Mouse (Mus musculus): ENCODE measurements around the gene Pold1. TPM values are rescaled to one million over a fixed set of nuclear protein-coding genes. Genes with fewer than 3 reads are reported as not detected.

Gene Pold1
- polyA plus RNA-seq, 1 experiment from 2014 or later = 66.4 TPM

DNA sequence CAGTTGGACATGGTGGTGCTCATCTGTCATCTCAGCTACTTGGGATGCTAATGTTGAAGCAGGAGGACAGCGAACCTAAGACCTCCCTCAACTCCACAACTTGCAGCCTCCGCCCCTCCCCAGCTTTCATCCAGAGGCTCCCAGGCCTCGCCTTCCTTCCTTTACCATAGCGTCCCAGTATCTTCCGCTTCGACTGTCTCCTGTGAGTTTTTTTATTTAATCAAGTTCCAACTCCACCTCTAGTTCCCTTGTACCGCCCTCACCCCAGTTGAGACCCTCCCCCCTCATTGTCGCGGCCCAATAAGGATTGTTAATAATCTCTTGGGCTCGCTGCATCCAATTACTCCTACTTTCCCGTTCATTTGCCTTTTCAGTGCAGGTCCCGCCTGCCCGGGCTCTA is 41.3 kb upstream of the Pold1 start:
- H3K4me3 ChIP-seq = peak overlapping the region; percentile 67
- ATAC-seq (ENCODE audit: low FRiP score, low read depth) = no peak
- H3K36me3 ChIP-seq = no peaks in the 10 kb centered on the region
- H3K9ac ChIP-seq = 0 out of 2 replicates have a peak overlapping the region, but pooled peaks have one; percentile 17
- WGBS = 1% methylated on average over 13 of the region's 13 CpGs
- H3K9me3 ChIP-seq = no peaks in the 10 kb centered on the region
- peaks cover 50% of the 10 kb centered on the region for H3K27me3 ChIP-seq (replicated peaks)
- peak overlapping the region; percentile 99 for H3K4me2 ChIP-seq (replicated peaks)
- peaks cover 65% of the 10 kb centered on the region for H3K4me1 ChIP-seq
- H3K27ac ChIP-seq = 0 out of 2 replicates have a peak overlapping the region, but pooled peaks have one; percentile 5

DNA sequence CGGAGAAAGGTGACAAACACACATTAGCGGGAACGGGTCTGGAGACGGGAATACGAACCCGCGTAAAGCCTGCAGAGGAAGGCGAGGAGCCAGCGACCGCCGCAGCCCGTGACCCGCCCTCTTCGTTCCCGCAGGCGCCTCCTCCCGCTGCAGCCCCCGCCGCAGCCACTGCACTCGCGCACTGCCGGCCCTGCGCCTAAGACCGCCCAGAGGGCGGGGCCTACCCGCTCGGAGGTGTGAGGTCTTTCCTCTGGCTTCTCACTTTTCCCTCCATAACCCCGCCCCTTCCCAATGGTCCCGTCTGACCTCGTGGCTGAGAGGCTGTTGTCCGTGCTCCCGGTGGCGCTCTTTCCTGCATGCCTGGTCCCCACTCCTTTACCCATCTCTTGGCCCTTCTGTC is 40.5 kb upstream of the Pold1 start:
- Histone ChIP-seq H3K27me3 (replicated peaks) (peaks cover 50% of the 10 kb centered on the region), H3K36me3 (no peaks in the 10 kb centered on the region), H3K27ac (no peak overlapping the region), H3K9ac (peak overlapping the region; percentile 52), H3K9me3 (no peaks in the 10 kb centered on the region), H3K4me3 (peak overlapping the region; percentile 38), H3K4me2 (replicated peaks) (peak overlapping the region; percentile 99), H3K4me1 (peaks cover 62% of the 10 kb centered on the region)
- under 1% methylated on average over 32 of the region's 33 CpGs for WGBS
- peak; percentile 8; the same call in 1 of the 2 replicates for ATAC-seq (ENCODE audit: low FRiP score, low read depth)

GRCm38 (mm10) chr7:44588338-44588737 is 39.7 kb upstream of the Pold1 start:
- Histone ChIP-seq H3K9ac (peak overlapping the region; percentile 52), H3K4me2 (replicated peaks) (peak overlapping the region; percentile 99), H3K27me3 (replicated peaks) (peaks cover 44% of the 10 kb centered on the region), H3K9me3 (no peaks in the 10 kb centered on the region), H3K27ac (no peak overlapping the region), H3K36me3 (no peaks in the 10 kb centered on the region), H3K4me1 (peaks cover 55% of the 10 kb centered on the region), H3K4me3 (peak overlapping the region; percentile 38)
- ATAC-seq (ENCODE audit: low FRiP score, low read depth) = no peak
- 7% methylated on average over 12 of the region's 12 CpGs for WGBS

DNA sequence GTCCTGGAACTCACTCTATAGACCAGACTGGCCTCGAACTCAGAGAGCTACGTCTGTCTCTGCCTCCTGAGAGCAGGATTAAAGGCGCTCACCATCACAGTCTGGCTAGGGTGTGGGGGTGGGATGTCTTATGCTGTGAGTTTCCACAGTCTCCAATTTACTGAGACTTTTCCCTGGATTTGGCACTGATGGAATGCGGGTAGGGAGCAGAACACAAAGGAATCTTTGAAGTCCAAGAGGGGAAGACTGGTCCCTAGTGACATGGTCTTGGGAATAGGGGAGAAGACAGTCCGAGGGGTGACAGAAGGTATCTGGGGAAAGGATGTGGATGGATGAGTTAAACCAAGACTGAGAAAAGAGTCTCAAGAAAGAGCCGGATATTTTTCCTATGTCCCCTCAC is 39.0 kb upstream of the Pold1 start:
- no peaks in the 10 kb centered on the region for H3K36me3 ChIP-seq

GRCm38 (mm10) chr7:44586930-44587329 is 38.3 kb upstream of the Pold1 start:
- ATAC-seq (ENCODE audit: low FRiP score, low read depth) = peak; percentile 29; the same call in 1 of the 2 replicates
- 1% methylated on average over 18 of the region's 18 CpGs for WGBS
- no peaks in the 10 kb centered on the region for H3K36me3 ChIP-seq
- no peaks in the 10 kb centered on the region for H3K9me3 ChIP-seq
- H3K4me3 ChIP-seq = peak overlapping the region; percentile 19
- peak overlapping the region; percentile 99 for H3K4me2 ChIP-seq (replicated peaks)
- no peak overlapping the region for H3K27ac ChIP-seq
- H3K27me3 ChIP-seq (replicated peaks) = peaks cover 30% of the 10 kb centered on the region
- peak overlapping the region; percentile 27; the same call in 1 of the 2 replicates for H3K9ac ChIP-seq
- peaks cover 41% of the 10 kb centered on the region for H3K4me1 ChIP-seq

More for the DNA sequence above, 39.0 kb upstream of the Pold1 start:
- H3K9me3 ChIP-seq = no peaks in the 10 kb centered on the region
- H3K27ac ChIP-seq = no peak overlapping the region
- peak overlapping the region; percentile 19; the same call in 1 of the 2 replicates for H3K4me3 ChIP-seq
- H3K9ac ChIP-seq = no peak overlapping the region
- H3K4me1 ChIP-seq = peaks cover 48% of the 10 kb centered on the region
- ATAC-seq (ENCODE audit: low FRiP score, low read depth) = no peak
- H3K27me3 ChIP-seq (replicated peaks) = peaks cover 38% of the 10 kb centered on the region
- WGBS = 47% methylated on average over 6 of the region's 6 CpGs
- peak overlapping the region; percentile 99 for H3K4me2 ChIP-seq (replicated peaks)

DNA sequence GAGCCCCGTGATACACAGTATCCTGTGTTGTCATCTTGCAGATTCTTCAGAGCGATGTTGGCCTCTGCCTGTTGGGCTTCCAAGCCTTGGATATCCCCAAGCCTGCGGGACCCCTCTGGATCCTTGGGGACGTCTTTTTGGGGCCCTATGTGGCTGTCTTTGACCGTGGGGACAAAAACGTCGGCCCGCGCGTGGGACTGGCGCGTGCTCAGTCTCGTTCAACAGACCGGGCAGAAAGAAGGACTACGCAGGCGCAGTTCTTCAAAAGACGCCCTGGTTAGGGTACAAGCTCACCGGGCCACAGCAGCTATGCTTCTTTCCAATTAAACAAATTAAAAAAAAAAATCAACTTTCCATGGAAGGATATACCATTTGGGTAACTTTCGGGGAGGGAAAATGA is 37.9 kb upstream of the Pold1 start:
- Histone ChIP-seq H3K4me2 (replicated peaks) (peak overlapping the region; percentile 99), H3K9me3 (no peaks in the 10 kb centered on the region), H3K9ac (0 out of 2 replicates have a peak overlapping the region, but pooled peaks have one; percentile 0), H3K27me3 (replicated peaks) (peaks cover 26% of the 10 kb centered on the region), H3K4me1 (peaks cover 37% of the 10 kb centered on the region), H3K36me3 (no peaks in the 10 kb centered on the region), H3K27ac (no peak overlapping the region), H3K4me3 (peak overlapping the region; percentile 19)
- ATAC-seq (ENCODE audit: low FRiP score, low read depth) = no peak
- 10% methylated on average over 19 of the region's 19 CpGs for WGBS

DNA sequence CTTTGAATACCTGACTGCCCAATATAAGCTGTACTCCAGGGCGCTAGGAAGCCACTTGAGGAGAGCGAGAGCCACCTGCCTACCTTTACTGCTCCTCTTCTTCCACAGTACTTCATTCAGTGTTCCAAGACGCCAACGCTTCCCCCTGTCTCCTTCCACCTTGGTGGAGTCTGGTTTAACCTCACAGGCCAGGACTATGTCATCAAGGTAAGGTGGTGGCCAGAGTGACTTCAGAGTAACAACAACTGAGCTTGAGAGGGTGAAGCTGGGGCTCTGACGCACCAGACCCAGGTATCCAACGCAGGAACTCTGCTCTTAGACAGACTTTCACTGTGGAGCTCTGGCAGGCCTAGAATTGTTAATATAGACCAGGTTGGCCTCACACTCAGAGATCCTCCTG is 37.0 kb upstream of the Pold1 start:
- 92% methylated on average over 6 of the region's 6 CpGs for WGBS
- Histone ChIP-seq H3K27me3 (replicated peaks) (peaks cover 24% of the 10 kb centered on the region), H3K36me3 (no peaks in the 10 kb centered on the region), H3K4me1 (peaks cover 30% of the 10 kb centered on the region), H3K4me2 (replicated peaks) (no peak overlapping the region), H3K9ac (no peak overlapping the region), H3K27ac (no peak overlapping the region), H3K4me3 (no peak overlapping the region), H3K9me3 (no peaks in the 10 kb centered on the region)
- ATAC-seq (ENCODE audit: low FRiP score, low read depth) = no peak

DNA sequence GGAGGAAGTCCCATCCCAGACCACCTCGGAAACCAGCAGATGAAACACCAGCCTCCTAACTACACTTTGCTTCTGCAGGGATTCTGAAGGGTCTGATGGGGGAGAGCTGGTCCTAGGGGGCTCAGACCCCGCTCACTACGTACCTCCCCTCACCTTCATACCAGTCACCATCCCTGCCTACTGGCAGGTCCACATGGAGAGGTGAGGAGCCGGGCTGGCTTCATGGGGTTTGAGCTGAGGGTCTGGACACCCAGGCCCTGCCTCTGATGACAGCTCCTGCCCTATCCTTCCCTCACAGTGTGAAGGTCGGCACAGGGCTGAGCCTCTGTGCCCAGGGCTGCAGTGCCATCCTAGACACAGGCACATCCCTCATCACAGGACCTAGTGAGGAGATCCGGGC is 36.3 kb upstream of the Pold1 start:
- peaks cover 24% of the 10 kb centered on the region for H3K27me3 ChIP-seq (replicated peaks)
- no peak overlapping the region for H3K4me3 ChIP-seq
- H3K27ac ChIP-seq = no peak overlapping the region
- H3K4me1 ChIP-seq = peaks cover 25% of the 10 kb centered on the region
- no peak overlapping the region for H3K9ac ChIP-seq
- H3K4me2 ChIP-seq (replicated peaks) = no peak overlapping the region
- no peak for ATAC-seq (ENCODE audit: low FRiP score, low read depth)
- WGBS = 88% methylated on average over 6 of the region's 6 CpGs
- H3K36me3 ChIP-seq = no peaks in the 10 kb centered on the region
- no peaks in the 10 kb centered on the region for H3K9me3 ChIP-seq

DNA sequence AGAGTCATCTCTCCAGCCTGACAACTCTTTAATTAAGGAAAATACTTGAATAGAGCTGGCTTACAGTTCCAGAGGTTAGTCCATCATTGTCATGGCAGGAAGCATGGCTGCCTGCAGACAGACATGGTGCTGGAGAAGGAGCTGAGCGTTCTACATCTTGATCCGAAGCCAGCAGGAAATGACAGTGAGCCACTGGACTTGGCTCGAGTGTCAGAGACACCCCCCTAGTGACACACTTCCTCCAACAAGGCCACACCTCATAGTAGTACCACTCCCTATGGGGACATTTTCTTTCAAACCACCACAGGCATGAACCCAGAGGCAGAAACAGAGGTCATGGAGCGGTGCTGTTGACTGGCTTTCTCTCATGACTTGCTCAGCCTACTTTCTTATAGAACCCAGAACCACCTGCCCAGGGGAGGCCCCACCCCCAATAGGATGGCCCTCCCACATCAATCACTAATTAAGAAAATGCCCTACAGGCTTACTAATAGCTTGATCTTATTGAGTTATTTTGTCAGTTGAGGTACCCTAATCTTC is 35.7 kb upstream of the Pold1 start:
- WGBS = 80% methylated on average over 4 of the region's 4 CpGs
- no peak for ATAC-seq (ENCODE audit: low FRiP score, low read depth)

GRCm38 (mm10) chr7:44583146-44583545 is 34.5 kb upstream of the Pold1 start:
- H3K4me2 ChIP-seq (replicated peaks) = no peak overlapping the region
- H3K9me3 ChIP-seq = no peaks in the 10 kb centered on the region
- no peak for ATAC-seq (ENCODE audit: low FRiP score, low read depth)
- H3K9ac ChIP-seq = no peak overlapping the region
- H3K27ac ChIP-seq = no peak overlapping the region
- peaks cover 11% of the 10 kb centered on the region for H3K27me3 ChIP-seq (replicated peaks)
- no peaks in the 10 kb centered on the region for H3K36me3 ChIP-seq
- no peak overlapping the region for H3K4me3 ChIP-seq
- 91% methylated on average over 1 of the region's 1 CpGs for WGBS
- peaks cover 12% of the 10 kb centered on the region for H3K4me1 ChIP-seq

More for the DNA sequence above, 35.7 kb upstream of the Pold1 start:
- H3K4me2 ChIP-seq (replicated peaks) = no peak overlapping the region
- H3K4me3 ChIP-seq = no peak overlapping the region
- H3K27ac ChIP-seq = no peak overlapping the region
- H3K9ac ChIP-seq = no peak overlapping the region
- H3K4me1 ChIP-seq = peaks cover 20% of the 10 kb centered on the region
- no peaks in the 10 kb centered on the region for H3K36me3 ChIP-seq
- peaks cover 21% of the 10 kb centered on the region for H3K27me3 ChIP-seq (replicated peaks)
- H3K9me3 ChIP-seq = no peaks in the 10 kb centered on the region

- WGBS = 83% methylated on average over 5 of the region's 5 CpGs
- Histone ChIP-seq H3K36me3 (no peaks in the 10 kb centered on the region), H3K4me2 (replicated peaks) (no peak overlapping the region), H3K9me3 (no peaks in the 10 kb centered on the region), H3K4me3 (no peak overlapping the region), H3K4me1 (peaks cover 9% of the 10 kb centered on the region), H3K27me3 (replicated peaks) (peaks cover 7% of the 10 kb centered on the region), H3K9ac (no peak overlapping the region), H3K27ac (no peak overlapping the region)
- ATAC-seq (ENCODE audit: low FRiP score, low read depth) = no peak
These were observed 34.1 kb upstream of the Pold1 start for GRCm38 (mm10) chr7:44582709-44583108.

DNA sequence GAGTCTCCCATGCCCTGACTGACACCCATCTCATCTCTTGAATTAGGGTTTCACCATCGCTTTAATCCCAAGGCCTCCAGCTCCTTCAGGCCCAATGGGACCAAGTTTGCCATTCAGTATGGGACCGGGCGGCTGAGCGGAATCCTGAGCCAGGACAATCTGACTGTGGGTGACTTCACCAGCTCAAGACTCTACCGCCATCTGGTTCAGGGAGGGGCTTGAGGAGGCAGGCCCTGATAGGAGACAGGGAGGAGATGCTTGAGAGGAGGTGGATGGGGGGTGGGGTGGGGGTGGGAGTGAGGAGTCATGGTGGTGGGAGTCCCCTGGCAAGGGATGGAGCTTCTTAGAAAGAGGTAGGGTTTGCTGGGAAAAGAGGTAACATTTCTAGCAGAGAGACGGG is 33.0 kb upstream of the Pold1 start:
- H3K36me3 ChIP-seq = no peaks in the 10 kb centered on the region
- no peak overlapping the region for H3K27ac ChIP-seq
- H3K4me3 ChIP-seq = no peak overlapping the region
- no peak overlapping the region for H3K4me2 ChIP-seq (replicated peaks)
- no peak for ATAC-seq (ENCODE audit: low FRiP score, low read depth)
- WGBS = 81% methylated on average over 6 of the region's 6 CpGs
- H3K9ac ChIP-seq = no peak overlapping the region
- H3K4me1 ChIP-seq = no peaks in the 10 kb centered on the region
- H3K27me3 ChIP-seq (replicated peaks) = no peaks in the 10 kb centered on the region; the same call in 1 of the 2 replicates
- H3K9me3 ChIP-seq = no peaks in the 10 kb centered on the region

DNA sequence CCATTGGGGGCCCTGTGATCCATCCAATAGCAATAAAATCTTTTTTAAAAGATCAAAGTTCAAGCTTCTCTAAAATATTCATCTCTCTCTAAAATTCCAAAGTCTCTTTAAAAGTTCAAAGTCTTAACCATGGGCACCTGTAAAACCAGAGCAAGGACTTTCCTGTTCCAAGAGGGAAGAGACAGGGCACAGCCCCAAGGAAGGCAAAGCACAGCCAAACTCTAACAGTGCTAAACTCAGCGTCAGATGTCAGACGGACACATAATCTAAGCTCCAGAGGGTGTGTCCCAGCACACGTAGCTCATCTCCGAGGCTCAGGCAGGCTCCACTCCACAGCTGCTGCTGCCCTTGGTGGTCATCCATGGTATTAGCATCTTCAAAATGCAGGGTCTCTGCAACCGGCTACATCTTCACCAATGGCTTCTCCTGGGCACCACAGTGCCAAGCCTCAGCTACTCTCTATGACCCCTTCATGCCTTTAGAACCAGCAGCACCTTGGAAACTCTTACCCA is 27.7 kb upstream of the Pold1 start:
- no peak overlapping the region for H3K4me2 ChIP-seq (replicated peaks)
- no peaks in the 10 kb centered on the region for H3K36me3 ChIP-seq
- no peaks in the 10 kb centered on the region for H3K9me3 ChIP-seq
- ATAC-seq (ENCODE audit: low FRiP score, low read depth) = no peak
- no peak overlapping the region for H3K4me3 ChIP-seq
- 54% methylated on average over 5 of the region's 5 CpGs for WGBS
- H3K4me1 ChIP-seq = no peaks in the 10 kb centered on the region
- H3K27ac ChIP-seq = no peak overlapping the region
- H3K9ac ChIP-seq = no peak overlapping the region
- H3K27me3 ChIP-seq (replicated peaks) = no peaks in the 10 kb centered on the region
